Mouse (Mus musculus) mouse embryonic stem cell (cell line): Measurements from ENCODE around the gene Mafg.
"Not testable (repeated sequence)": the region's sequence is repeated elsewhere in the genome, so short reads cannot be mapped to it uniquely, and the experiment has no call there.

Source experiments
- in situ Hi-C, 2 experiments: fragments of 300-500 bp; cut with MboI; formaldehyde crosslinking; loops; 1 replicate in 1 of 2; 3 replicates in 1 of 2; pipeline ENCODE4 v1.14.3; 2019 to 2020; ENCODE audit warnings: low sequenced_read_pairs in 2 of 2, low pct_unique_long_range_greater_than_20kb in 1 of 2, mixed read lengths in 1 of 2; ENCODE audit not compliant: unreplicated experiment in 1 of 2

Mafg gene

DNA sequence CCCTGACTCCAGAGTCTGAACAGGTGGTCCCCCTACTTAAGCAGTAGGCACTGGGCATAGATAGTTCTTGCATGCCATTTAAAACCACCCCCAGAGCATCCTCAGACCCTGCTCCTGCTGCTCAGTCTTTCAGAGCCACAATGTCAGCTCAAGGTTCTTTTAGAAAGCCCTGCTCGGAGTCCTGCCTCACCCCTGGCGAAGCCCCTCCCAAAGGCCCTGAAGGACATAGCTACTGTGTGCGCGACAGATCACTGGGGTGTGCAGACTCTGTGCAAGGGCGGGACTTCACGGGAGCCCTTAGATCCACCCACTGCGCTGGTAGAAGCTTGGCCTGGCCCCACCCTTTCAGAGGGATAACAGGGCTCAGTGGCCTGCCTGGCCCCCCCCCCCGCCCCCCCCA lies 24.1 kb downstream of the Mafg start:
- in situ Hi-C loops, result no loop called here

DNA sequence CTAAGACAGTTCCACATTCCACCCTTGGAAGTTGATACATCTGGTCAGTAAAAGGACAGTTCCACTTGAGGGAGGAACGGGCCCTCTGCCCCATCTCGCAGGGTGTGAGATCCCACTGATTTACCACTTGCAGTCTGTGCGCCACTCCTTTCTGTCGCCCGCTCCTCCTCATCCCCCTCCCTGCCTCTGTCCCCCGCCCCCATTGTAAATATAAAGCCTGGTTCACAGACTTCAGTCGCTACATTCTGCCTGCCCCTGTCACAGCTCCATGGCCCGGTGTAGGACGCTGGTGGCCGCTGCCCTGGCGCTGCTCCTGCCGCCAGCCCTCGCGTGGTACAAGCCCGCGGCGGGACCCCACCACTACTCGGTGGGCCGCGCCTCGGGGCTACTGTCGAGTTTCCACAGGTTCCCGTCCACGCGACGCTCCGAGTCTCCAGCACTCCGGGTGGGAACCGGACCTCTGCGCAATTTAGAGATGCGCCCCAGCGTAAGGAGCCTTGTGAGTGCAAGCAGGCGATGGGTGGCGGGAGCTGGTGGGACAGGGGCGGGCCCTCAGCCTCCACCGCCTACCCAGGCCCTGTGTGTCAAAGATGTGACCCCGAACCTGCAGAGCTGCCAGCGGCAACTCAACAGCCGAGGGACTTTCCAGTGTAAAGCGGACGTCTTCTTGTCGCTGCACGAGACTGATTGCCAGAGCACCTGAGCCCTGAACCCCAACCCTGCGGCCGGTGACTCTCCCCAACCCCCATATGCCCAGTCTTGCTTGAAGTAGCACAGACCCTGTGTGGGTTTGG lies 25.0 kb downstream of the Mafg start, which contains the start of gene Npb:
Gene Npb (plus strand): TSS at position 237 of the 794 bp plus-strand sequence.
- in situ Hi-C loops, result no loop called here

DNA sequence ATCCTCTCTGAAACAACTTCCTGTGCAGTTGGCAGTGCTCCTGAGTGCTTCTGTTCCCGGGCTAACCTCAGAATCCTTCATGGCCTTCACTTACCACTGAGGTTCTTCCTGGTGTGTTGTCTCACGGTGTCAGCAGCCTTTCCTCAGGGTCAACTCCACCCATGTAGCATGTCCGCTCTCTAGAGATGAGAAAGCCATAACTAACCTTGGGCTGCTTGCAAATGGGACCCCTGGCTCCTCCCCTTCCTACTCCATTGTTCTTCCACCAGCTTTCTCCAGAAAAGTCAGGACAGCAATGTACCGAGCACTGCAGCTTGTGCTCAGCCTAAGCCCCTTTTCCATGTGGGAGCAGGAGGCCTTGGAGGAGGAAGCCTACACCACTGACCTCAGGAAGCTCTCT lies 26.6 kb downstream of the Mafg start:
- in situ Hi-C loops, result no loop called here

DNA sequence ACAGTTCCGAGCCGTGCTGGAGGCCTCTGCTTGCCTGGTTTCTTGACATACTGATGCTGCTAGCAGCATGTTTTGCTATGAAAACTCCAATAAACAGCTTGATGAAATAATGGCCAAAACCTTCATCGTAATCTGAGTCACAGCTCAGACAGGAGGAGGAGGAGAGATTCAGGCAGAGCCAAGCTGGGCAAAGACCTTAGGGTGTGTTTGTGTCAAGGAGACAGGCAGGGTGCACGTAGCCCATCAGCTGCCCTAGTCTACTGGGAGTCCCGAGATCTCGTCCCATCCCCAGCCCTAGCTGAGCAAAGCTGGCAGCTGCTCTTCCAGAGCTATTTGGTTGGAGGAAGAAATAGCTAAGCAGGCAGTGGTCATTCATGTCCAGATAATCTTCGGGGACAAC lies 27.7 kb downstream of the Mafg start:
- in situ Hi-C loops, result no loop called here

DNA sequence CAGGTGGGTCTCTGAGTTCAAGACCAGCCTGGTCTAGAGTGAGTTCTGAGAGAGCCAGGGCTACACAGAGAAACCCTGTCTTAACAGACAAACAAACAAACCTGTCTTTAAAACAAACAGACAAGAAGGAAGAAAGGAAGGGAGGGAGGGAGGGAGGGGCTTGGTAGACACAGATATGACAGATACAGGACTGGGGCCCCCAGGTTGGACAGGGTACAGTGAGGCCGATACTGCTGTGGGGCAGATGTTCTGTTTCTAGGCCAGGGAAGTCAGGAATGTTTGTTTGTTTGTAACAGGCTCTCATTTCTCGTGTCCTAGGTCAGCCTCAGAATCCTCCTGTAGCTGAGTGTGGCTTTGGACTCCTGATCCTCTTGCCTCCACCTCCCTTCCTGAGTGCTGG lies 29.9 kb downstream of the Mafg start:
- in situ Hi-C loops, result no loop called here

DNA sequence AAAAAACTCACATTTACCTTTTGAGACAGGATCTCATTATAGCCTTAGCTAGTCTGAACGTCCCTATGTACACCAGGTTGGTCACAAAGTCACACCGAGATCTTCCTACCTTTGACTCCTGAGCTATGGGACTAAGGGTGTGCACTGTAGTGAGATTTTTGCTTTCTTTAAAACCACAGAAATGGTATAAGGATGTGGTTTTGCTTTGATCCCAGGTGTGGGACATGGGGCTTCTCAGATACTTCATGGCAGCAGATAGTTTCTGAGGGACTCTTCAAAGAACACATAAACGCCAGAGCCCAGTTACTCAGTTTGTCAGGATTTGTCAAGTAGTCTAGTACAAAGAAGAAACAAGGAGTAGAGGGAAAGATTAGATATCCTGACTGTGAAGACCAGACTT lies 32.7 kb downstream of the Mafg start:
- in situ Hi-C loops, result no loop called here

DNA sequence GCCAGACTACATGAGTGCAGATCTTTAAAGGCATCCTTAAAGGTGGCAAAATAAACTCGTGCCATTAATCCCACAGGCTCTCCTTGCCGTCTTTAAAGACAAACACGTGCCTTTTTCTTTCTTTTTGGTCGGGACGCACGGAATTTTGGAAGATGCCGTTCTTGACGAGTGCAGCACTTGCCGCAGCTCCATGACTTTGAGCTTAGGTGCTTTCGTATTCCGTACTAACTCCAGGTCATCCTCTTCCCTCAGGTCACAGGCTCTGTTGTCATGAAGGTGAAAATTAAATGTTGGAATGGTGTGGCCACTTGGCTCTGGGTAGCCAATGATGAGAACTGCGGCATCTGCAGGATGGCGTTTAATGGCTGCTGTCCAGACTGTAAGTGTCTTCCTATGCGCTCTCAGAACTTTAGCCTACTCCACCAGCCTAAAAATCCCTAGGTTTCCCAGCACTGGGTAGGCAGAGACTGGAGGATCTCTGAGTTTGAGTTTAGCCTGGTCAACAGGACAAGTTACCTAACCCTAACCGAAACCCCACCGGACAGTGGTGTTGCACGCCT lies 34.3 kb downstream of the Mafg start:
- in situ Hi-C loops, result no loop called here

DNA sequence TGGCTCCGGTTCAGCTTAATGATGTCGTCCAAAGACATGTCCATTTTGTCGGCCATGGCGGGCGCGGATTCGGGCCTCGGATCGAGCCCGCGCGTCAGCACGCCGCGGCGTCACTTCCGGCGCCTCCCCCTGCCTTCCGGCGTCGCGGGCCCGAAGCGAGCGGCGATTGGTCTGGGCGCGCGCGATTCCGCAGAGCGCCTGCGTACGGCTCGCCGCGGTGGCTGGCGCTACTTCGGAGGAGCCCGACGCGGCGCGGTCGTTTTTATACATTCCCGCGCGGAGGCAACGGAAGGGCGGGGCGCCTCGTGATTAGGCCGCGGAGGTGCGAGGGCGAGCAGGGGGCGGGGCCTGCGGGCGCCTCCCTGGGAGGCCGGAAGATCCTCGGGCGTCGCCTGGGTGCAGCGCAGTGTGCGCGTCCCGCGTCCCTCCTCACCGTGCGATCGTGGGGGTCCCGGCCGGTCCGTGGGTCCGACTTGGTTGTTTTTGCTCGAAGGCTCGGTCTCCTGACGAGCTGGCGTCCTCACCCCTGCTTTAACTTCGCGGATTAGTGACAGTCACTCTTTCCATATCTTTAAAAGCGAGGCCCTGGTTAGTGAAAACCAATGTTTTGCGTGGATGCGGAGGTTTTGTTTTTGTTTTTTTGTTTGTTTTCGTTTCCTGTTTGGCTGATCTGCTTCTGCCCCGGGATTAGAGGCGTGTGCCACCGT lies 35.0 kb downstream of the Mafg start, which contains the start of the genes Alyref and Anapc11:
Gene Alyref (minus strand): TSS at position 83 of the 707 bp plus-strand sequence.
Gene Anapc11 (plus strand): TSS at position 139 of the 707 bp plus-strand sequence.
- in situ Hi-C loops, result no loop called here

DNA sequence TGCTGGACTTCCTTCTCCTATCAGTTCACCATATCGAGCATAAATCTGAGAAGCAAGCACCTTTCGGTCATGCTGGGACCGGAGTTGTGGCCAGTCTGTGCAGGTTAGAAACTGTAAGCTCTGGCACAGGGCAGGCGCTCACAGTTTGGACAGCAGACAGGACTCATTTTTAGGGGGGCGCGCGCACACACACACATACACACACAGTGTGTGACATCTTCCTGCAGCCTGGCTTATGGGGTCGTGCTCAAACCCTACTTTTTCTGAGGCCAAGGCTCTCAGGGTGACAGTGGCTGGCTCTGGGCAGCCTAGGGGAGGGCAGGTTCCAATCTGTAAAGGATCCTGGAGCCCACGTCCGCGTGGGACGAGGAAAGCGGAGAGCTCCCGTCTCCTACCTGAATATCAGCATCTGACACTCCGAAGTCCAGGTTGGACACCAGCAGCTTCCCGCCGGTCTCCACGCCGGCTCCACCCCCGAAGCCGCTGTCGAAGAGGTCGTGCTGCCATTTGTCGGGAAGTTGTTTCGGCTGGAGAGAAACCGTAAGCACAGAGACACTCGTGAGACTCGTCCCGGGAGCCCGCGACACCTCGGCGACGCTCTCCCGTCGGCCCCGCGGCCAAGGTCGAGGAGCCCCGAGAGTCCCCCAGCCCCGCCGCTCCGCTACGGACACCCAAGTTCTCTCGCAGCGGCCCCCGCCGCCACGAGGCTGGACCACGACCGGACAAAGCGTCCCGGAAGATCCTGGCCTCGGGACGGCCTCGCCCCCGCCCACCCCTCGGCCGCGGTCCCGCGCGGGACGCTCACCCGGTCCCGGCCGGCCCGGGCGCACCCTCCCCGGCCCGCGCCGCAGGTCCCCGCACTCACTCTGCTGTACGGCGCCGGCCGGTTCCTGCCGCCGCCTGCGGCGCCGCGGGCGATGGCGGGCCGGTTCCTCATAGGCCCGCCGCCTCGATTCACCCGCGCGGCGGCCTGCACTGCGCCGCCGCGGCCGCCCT lies 35.9 kb downstream of the Mafg start:
- in situ Hi-C loops, result no loop called here

DNA sequence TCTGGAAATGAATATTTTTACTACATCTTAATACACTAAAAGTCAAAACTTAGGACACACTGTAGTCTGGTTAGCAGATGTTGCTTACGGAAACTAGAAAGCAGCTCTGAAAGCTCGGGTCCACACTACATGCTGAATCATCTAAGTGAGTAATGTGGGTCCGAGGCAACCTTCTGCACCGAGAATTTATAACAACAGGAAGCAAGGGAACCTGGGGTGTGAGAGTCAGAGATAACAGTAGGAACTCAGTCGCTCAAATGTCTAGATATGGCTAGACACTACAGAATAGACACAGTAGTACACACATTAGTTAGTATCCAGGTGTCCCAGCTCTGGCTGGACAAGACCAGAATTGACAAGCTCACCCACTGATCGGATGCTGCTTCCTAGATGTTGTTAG lies 44.9 kb downstream of the Mafg start:
- in situ Hi-C loops, result no loop called here

DNA sequence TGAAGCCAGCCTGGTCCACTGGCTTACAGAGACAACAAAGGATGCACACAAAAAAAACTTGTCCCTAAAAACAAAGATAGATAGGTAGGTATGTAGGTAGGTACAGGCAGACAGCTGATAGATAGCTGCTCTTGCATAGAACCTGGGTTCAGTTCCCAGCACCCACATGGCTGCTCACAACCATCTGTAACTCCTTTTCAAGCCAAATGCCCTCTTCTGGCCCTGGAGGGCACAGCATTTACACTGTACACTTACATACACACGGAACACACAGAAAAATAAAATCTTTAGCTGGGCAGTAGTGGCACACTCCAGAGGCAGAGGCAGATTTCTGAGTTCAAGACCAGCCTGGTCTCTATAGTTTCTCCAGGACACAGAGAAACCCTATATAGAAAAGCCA lies 49.5 kb downstream of the Mafg start:
- in situ Hi-C loops, result no loop called here

DNA sequence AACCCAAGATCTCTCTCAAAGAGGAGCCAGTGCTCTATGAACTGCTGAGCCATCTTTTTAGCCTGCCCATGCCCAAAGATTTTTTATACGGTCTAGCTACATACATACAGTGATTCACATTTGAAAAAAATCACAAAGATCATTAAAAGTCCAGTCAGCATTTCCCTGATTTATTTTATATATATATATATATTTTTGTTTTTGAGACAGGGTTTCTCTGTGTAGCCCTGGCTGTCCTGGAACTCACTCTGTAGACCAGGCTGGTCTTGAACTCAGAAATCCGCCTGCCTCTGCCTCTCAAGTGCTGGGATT lies 50.5 kb downstream of the Mafg start:
- in situ Hi-C loops, result not testable (repeated sequence)

DNA sequence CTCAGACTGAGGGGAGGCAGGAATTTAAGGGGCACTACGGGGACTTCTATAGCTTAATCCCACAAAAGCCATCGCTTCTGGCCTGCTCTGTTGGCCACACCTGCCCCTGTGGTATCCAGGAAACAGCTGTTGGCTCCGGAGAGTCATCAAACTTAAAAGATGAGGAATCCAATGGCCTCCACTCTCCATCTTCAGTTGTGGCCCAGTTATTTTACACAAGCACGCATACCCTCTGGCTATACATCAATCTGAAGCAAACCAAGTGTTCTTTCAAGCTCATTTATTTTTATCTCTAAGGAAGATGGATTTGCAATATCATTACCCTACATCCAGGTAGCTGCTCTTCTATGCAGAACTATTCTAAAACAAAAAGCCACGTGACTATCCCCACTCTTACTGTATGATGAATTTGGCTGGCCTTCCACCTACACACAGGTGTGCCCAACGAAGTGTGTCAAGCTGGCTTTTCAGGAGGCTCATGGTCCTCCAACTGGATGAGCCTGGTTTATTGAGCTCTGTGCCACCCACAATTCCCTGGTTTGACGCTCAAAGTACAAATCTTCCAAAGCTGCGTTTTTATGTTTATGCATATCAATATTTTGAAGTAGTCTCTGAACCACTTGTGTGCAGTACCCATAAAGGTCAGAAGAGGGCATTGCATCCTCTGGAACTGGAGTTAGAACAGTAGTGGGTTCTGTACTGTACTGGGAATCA lies 51.0 kb downstream of the Mafg start:
- in situ Hi-C loops, result no loop called here

DNA sequence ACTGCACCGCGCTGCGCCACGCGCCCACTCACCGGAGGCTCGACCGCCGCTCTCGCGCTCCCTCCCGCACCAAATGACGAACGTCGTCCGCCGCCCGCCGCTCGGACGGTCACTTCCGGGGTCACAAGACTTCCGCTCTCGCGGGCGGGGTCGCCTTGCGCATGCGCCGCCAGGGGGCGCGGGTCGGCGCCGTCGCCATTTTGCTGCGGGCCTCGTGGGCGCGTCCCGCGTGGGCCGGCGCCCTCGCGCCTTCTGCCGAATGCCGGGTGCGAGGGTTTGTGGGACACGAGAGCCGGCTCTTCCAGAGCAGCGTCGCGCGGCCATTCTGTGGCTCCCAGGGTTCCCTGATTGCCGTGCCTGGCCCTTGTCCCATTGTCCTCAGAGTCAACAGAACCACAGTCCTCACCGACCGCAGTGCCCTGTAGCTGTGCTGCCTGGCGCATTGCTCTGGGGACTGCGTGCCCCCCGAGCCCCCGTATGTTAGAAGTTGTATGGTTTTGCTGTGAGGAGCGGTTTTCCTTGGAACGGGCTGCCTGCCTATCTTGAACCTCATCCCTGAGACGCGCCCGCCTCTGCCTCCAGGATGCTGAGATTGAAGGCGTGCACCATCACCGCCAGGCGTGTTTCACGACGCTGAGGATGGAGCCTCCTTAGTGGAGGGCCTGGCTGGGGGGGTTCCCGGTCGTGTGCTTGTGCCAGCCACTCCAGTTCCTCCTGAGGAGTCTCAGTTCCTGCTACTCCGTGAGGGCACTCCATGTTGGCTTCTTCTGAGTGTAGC lies 51.7 kb downstream of the Mafg start, which contains the start of gene Arhgdia:
Gene Arhgdia (minus strand): TSS at position 135 of the 778 bp plus-strand sequence.
- in situ Hi-C loops, result no loop called here

DNA sequence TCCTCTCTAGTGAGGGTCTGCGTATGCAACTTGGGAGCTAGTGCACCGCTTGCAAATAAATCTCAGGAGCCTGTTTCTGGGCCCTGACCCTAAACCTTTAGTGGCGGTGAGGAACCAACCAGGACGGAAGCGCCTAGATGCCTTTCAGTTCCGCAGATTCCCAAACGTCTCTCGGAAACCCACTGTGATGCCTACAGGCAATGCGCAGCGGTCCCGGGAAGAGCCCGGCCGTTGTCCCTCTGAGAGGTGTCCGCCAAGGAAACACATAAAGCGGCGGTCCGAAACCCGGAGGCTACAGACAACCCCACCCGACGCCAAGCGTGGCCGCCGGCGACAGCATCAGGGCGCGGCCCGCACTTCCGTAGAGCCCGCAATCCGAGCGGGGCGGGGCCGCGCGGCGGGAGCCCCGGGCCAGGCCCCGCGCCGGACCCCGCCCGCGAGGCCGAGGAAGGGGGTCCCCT lies 52.5 kb downstream of the Mafg start:
- in situ Hi-C loops, result no loop called here

DNA sequence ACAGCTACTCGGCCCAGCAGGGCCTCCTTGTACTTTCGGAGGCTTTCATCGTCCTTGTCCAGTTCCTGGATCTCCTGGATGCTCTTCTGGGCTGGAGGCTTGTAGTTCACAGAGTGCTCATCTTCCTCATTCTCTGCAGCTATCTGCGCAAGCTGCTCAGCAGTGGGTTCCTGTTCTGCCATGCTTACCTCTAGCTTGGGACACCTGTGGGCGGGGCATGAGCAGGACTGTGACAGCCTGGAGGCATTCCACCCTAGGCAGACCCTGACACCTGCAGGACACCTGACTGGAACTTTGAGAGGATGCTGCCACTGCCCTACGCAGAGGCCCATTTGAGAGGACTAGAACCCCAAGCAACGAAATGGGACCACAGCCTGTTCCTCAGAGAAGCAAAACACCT lies 53.2 kb downstream of the Mafg start:
- in situ Hi-C loops, result no loop called here
